Mouse (Mus musculus): Measurements from ENCODE around the gene Dlgap1. TPM values are rescaled to one million over a fixed set of nuclear protein-coding genes. Genes with fewer than 3 reads are reported as not detected.

The Dlgap1 gene
- total RNA-seq, 1 experiment from 2014 or later, result not detected

DNA sequence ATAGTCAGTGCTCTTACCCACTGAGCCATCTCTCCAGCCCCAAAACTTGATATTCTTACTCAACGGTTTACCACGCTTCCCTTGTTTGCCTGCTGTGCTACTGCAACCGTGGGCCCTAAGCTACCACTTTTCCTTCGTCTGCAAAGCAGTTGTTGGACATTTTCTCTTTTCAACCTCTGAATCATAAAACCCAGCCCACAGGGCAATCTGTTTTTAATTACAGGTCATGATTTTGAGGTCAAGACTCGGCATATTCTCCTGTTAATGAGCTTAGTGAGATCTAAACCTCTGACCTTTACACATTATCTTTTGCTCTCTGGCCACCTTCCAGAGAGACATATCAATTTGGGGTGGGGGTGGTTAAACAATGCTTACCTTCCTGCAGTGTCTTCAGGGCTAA is 869.7 kb downstream of the Dlgap1 start:
- ATAC-seq (replicated peaks in 1 of 2; ENCODE audit: insufficient read depth in 1 of 2, low FRiP score in 2 of 2, low TSS enrichment in 1 of 2, low read depth in 1 of 2, poor library complexity in 2 of 2, severe bottlenecking in 2 of 2), result no peak

DNA sequence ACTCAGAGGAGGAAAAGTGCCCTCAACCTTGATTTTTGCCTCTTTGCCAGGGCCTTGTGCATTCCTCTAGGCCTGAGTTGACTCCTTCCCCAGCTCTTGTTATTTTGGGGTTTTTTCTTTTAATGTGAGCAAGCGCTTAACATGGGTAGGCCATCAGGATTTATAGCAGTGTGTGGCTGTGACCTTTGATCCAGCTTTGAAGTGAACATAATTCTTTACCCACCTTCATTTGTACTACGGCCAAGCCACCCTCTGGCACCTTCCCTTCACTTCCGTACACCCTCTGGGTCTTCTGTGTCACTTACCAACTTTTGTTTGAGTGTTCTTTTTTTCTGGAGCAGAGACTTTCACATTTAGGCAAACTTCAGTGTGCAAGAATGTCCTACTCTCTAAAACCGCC is 874.4 kb downstream of the Dlgap1 start:
- ATAC-seq (replicated peaks in 1 of 2; ENCODE audit: insufficient read depth in 1 of 2, low FRiP score in 2 of 2, low TSS enrichment in 1 of 2, low read depth in 1 of 2, poor library complexity in 2 of 2, severe bottlenecking in 2 of 2), result no peak

DNA sequence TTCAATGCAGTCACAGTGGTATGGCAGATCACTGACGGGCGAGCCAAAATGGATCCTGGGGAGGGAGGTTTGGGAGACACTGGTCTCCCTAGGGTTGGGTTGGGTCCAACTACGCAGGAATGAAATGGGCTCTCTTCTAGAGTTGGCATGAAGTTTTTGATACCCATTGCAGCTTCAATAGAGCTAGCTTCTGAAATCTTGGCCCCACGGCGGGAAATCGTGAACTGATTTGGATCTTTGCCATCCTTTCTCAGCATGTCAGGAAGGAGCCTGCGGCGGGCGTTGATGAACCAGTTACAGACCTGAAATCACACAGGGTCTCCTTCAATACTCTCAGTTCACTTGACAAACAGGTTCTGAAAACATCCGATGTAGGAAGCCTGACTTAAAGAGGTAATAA is 876.1 kb downstream of the Dlgap1 start:
- ATAC-seq (replicated peaks in 1 of 2; ENCODE audit: insufficient read depth in 1 of 2, low FRiP score in 2 of 2, low TSS enrichment in 1 of 2, low read depth in 1 of 2, poor library complexity in 2 of 2, severe bottlenecking in 2 of 2), result no peak

DNA sequence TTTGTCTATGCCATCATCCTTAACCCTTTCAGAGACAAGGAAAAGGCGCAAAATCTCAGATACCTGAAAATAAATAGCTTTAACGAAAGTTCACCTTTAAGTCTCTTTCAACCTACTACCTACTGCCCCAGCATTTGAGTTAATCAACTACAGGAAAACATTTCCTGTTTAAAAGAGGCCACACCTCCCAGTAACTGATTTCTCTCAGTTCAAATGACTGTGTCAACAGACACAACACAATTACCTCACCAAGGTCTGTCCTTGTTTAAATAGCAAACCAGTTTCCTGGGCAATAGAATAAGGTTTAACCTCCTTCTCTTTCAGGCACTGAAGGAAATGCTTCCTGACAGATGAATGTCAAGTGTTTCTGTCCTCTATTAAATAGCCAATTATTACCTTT is 876.7 kb downstream of the Dlgap1 start:
- no peak for ATAC-seq (replicated peaks in 1 of 2; ENCODE audit: insufficient read depth in 1 of 2, low FRiP score in 2 of 2, low TSS enrichment in 1 of 2, low read depth in 1 of 2, poor library complexity in 2 of 2, severe bottlenecking in 2 of 2)

DNA sequence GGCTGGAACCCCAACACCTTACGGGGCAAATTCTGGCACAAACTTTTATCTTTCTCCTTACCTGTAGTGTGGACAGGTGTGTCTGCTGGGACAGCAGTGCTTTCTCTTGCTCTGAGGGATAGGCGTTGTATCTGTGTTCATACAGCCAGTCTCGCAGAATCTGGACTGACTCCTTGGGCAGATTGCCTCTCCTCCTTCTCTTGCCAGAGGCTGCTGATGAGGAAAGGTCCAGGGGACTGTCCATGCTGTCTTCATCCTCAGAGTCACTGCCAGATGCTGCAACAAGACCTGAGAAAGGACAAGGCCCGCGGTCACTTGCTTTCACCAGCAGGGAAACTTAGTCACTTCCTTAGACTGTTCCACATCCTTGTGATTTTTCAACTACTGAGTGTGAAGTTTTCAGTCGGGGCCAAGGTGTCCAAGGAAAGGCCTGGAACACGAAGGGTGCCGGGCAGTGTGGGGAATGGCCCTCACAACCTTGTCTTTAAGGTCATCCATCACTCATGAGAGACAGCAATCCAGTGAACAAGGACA is 877.3 kb downstream of the Dlgap1 start:
- ATAC-seq (replicated peaks in 1 of 2; ENCODE audit: insufficient read depth in 1 of 2, low FRiP score in 2 of 2, low TSS enrichment in 1 of 2, low read depth in 1 of 2, poor library complexity in 2 of 2, severe bottlenecking in 2 of 2), result no peak

DNA sequence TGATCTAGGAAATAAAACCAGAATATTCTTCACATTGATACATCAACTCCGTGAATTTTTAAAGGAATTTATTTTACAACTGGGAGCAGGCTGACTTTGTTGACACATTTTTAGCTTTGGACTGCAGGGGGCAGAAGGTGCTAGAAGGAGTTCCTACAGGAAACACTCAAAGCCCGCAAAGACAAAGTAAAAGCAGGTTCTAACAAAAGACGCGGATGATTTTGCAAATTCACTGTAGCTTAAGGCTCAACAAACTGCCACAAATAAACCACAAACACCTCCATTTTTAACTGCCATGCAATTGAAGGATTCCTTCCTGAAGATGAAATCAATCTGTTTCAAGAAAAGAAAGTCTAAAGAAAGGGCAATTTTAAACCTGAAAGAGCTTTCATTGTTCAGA is 878.2 kb downstream of the Dlgap1 start:
- peak; percentile 32 to 33 for ATAC-seq (replicated peaks in 1 of 2; ENCODE audit: insufficient read depth in 1 of 2, low FRiP score in 2 of 2, low TSS enrichment in 1 of 2, low read depth in 1 of 2, poor library complexity in 2 of 2, severe bottlenecking in 2 of 2)

DNA sequence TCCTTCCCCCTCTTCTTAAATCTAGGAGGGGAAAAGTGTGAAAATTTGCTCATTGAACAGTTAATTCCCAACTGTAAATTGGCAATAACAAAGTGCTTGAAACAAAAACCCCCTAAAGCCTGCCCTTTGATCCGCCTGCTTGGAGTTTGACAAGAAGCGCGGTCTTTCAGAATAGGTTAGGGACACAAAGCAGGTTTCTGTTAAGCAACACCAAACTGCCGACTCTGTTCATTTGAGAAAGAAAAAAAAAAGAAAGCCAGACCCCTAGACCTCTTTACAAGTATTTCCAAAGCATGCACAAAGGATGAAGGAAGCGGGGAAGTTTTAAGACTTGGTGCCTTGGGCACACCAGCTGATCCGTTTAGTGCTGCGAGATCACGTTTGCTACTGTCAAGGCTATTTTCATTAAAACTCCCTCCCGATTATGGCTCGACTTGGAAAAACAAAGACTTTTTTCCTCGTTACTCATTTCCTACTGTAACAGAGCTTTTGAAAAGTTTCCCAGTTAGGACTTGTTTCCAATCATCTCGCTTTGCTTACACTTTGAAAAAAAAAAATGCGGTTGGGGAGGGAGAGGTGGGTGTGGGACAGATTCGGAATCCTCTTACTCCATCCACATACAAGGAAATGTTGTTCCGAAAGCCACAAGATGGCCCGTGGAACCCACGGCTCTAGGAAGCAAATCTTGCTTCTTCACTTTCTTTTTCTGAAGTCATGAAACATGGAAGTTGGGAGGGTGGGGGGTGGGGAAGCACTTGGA is 879.1 kb downstream of the Dlgap1 start:
- no peak for ATAC-seq (replicated peaks in 1 of 2; ENCODE audit: insufficient read depth in 1 of 2, low FRiP score in 2 of 2, low TSS enrichment in 1 of 2, low read depth in 1 of 2, poor library complexity in 2 of 2, severe bottlenecking in 2 of 2)

DNA sequence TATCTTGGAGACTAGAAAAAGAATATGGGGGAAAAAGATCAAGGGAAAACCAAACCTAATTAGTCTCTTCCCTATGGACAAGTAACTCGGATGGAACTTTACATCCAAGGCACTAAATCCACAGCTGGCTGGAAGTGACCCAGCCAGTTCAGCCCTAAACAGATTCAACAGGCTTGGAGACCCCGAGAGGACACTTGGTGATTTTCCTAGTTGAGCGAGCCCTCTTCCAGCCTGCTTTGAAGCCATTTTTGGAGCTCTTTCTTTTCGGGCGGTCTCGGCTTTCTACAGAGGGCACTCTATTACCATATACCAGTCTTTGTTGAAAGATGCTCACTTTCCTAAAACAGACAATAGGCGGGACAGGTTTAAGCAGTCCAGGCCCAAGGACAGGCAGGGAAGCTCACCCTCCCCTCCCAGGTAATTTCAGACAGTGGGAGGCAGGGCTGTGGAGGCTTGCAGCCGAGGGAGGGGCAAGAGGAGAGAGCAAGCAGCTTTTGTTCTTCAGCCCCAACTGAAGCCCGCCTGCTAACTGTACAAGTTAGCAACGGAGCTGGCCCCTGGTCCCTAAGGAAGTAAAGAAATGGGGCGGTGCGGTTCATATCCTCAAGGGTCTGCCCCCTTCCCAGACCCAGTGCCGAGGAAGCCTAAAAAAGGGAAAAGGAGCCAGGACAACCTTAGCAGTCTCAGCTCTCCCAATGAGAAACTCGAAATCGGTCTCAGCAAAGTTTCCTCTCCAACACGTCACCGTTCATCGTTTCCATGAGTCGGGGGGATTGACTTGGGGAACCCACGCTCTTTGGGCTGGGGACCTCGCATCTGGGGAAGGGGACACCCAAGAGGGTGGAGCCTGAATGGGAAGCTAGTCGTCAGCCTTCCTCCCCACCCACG is 879.9 kb downstream of the Dlgap1 start:
- ATAC-seq (replicated peaks in 1 of 2; ENCODE audit: insufficient read depth in 1 of 2, low FRiP score in 2 of 2, low TSS enrichment in 1 of 2, low read depth in 1 of 2, poor library complexity in 2 of 2, severe bottlenecking in 2 of 2), result 0 out of 4 replicates have a peak, but pooled peaks of 1 of the 2 experiments have one; percentile 1

DNA sequence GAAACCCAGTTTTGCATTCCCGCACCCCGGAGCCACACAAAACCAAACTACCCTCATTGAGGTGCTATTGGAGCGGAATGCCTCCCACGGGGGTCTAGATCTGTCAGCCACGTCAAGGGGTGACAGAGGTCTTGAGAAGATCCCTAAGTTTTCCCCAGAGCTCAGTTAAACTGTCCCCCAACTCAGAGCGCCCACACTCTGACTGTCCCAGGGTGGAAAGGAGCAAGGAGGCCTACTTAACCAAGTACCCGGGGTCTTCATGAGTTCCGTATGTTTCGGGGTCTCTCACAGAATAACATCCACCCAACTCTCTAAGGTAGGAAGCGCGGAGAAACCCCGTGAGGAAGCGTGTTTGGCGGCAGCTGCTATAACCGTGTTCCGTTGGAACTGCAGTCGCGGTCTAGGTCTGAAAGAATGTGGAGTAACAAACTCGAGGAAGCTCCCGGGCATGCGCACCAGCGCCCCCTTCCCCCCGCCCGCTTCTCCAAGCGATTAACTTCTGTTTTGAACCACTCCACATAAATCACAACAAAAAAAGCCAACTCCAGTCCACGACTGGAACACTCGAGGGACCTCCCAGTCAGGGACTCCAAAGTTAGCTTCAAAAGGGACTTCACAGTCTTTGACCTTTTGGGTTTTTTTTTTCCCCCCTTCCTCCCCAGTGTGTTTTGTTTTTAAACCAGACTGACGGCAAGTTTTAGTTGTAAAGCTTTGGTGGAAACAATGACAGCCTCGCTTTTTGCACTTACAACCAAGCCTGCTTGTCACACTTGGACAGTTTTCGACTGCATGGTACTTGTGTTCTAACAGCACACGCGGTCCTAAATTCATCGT is 880.7 kb downstream of the Dlgap1 start:
- peak; percentile 11 to 15 for ATAC-seq (replicated peaks in 1 of 2; ENCODE audit: insufficient read depth in 1 of 2, low FRiP score in 2 of 2, low TSS enrichment in 1 of 2, low read depth in 1 of 2, poor library complexity in 2 of 2, severe bottlenecking in 2 of 2)

DNA sequence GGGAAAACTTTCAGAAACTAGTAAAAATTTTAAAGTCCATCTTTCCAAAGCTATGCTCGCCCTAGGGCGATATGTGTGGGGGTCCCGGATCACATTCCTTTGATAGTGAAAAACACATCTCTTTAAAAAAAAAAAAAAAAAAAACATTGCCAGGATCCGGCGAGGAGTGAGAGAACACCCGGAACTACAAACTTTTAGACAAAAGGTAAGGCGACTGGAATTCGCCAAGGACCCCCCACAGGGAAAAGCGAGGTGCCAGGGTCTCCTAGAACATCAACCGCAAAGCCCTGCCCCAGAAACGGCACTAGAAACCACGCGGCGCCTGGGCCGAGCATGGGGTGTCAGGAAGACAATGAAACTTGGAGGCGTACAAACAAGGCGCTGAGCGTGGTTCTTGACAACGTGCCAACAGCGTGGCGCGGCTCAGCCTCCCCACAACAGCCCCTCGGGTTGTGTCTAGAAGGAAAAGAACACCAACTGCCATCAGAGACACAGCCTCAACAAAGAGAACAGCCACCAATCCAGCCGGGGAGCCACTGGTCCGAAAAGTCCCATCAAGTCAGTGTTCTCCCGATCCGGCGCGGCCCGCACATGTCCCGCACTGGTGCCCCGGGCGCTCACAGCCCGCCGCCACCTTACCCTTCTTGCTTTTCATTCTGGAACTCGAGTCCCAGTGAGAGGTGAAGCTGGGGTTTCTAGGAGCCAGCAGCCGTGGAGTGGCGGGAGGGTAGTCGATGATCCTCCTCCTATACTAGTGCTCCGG is 881.5 kb downstream of the Dlgap1 start:
- no peak for ATAC-seq (replicated peaks in 1 of 2; ENCODE audit: insufficient read depth in 1 of 2, low FRiP score in 2 of 2, low TSS enrichment in 1 of 2, low read depth in 1 of 2, poor library complexity in 2 of 2, severe bottlenecking in 2 of 2)

DNA sequence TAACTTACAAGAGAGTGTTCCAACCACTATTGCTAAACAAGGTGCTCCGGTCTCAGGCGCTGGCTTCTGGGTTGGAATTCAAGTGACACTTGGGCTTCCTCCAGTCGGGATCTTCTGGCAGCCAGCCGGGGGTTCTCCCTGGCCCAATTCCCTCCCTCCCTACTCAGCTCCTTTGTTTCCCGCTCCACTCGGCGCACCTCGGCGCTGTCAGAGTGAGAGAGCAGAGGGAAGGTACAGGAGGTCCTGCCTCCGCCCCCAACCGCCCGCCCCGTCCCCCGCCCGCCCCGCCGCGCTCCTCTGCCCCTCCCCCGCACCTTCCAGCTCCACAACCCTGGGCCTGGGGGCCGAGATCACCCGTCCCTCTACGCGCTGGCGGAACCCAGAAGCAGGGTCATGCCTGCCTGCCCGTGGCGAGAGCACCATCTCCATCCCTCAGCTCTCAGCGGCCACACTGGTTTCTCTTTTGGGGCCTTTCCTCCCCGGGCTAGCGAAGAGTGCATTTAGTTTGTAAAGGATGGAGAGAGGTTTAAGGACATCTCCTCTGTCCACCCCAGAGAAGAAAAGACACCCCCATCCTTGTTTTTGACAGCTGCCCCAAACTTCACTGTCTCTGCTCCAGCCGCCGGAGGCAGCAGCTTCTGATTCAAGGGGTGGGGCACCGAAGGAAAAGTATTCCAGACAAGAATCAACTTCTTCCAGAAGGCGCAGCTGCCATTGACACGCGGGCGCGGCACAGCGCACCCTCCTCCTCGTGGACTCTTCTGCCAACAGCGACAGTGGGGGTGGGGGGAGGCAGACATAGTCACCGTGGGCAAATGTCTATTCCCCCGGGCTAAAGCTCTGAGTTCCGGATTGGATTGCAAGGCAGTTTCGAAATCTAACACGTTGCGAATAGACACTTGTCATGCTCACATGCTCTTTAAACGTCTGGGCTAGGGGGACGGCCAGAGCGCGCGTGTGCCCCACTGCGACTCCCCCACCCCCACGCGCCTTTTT is 882.4 kb downstream of the Dlgap1 start:
- ATAC-seq (replicated peaks in 1 of 2; ENCODE audit: insufficient read depth in 1 of 2, low FRiP score in 2 of 2, low TSS enrichment in 1 of 2, low read depth in 1 of 2, poor library complexity in 2 of 2, severe bottlenecking in 2 of 2), result peak; percentile 5 to 23

DNA sequence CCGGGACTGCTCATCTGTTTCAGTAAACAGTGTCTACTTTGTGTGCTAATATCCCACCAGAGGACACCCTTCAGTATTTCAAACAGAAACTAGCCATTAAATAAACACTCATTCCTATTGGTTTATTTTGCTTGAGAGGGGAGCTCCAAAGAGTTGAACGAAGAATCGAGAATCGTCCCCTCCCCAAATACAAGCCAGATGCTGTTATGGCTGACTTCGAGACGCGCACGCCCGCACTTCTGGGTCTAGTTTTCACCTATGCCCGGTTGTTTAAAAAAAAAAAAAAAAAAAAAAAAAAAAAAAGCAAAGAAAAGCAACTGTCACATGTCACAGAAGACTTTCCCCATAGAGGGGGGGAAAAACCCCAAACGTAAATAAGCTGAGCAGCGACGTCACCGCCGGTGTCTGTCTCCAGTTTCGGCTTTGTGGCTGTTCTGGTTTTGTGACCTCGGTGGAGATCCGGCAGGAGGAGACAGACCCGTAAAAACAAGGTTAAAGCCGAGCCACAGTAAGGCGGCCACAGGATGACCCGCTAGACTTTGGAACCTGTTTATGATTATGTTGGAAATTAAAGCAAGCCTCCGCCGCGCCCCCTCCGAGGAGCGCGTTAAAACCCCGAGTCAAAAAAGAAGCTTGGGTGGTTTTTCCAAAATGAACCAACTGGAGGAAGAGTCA is 883.3 kb downstream of the Dlgap1 start:
- ATAC-seq (replicated peaks in 1 of 2; ENCODE audit: insufficient read depth in 1 of 2, low FRiP score in 2 of 2, low TSS enrichment in 1 of 2, low read depth in 1 of 2, poor library complexity in 2 of 2, severe bottlenecking in 2 of 2), result peak; percentile 12 to 19

DNA sequence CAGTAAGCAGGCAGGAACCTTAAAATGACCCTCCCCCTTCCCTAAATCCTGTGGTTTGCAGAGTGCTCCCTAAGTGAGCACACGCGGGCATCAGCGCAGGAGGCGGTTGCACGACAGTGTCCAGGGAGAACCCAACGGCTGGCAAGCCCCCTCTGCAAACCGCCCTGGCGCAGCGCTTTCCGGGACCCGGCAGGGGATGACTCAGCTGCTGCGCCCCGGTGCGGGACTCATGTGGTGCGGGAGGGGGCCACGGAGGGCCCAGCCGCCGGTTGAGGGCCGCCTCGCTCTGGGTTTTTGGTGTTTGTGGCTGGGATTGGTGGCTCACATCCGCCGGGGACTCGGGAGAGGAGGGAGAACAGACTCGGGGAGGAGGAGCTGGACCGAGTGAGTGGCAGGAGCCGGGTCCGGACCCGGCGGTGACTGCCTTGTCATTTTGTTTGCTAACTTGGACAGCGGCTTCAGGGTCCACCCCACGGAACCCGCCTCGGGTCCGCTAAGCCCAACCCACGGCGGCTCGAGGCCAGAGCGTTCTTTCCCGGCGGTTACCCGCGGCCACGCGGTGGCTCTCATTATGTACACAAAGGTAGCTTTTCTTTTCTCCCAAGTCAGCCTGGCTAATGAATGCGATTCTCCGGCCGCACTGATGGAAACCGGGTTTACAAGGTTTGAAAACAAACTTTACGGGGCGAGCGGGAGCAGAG is 884.0 kb downstream of the Dlgap1 start:
- ATAC-seq (replicated peaks in 1 of 2; ENCODE audit: insufficient read depth in 1 of 2, low FRiP score in 2 of 2, low TSS enrichment in 1 of 2, low read depth in 1 of 2, poor library complexity in 2 of 2, severe bottlenecking in 2 of 2), result peak; percentile 10 to 45

DNA sequence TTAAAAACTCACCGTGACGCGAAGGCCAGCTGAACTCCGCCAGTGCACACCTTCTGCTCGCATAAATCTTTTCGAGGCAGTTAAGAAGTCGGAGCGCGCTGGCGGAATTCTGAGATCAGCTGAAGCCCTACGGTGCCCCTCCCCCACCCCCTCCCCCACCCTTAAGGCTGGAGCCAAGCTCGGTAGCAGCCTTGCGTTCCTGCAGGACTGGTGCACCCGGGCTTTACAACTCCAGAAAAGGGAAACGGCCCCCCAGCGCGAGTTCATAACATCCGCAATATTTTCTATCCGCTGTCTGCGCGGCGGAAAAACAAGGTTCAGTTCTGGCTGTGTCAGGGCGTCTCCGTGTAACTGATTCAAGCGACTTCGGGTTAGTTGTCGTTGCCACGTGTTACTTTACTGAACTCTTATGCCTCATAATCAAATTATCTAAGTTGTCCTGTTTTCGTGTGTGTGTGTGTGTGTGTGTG is 884.6 kb downstream of the Dlgap1 start, which contains the start of gene Tgif1:
Gene Tgif1, minus strand, starts transcription at position 111 of the 470 bp plus-strand sequence.
- ATAC-seq (replicated peaks in 1 of 2; ENCODE audit: insufficient read depth in 1 of 2, low FRiP score in 2 of 2, low TSS enrichment in 1 of 2, low read depth in 1 of 2, poor library complexity in 2 of 2, severe bottlenecking in 2 of 2), result no peak

Data from hematopoietic stem cell, adult 5-6 weeks (primary cell).